Mouse (Mus musculus): Measurements from ENCODE around the gene Msmb.
"Not testable (repeated sequence)": the region's sequence is repeated elsewhere in the genome, so short reads cannot be mapped to it uniquely, and the experiment has no call there.

- TF ChIP-seq POLR2A (IDR thresholded peaks at IDR 0.05; ENCODE audit: borderline replicate concordance, extremely low read depth, insufficient read depth, insufficient read length, poor library complexity, severe bottlenecking); CTCF (IDR thresholded peaks at IDR 0.05; ENCODE audit: borderline replicate concordance, extremely low read depth, insufficient read depth, insufficient read length): not testable (repeated sequence)
Measured at GRCm38 (mm10) chr14:32112124-32112523, 29.7 kb upstream of the Msmb start.
